Mouse (Mus musculus): ENCODE data around the gene Vwc2l. TPM values are rescaled to one million over a fixed set of nuclear protein-coding genes. Genes with fewer than 3 reads are reported as not detected.

The Vwc2l gene
- not detected for total RNA-seq (2021)
- long read RNA-seq, experiment 1, result 0 reads
- long read RNA-seq, experiment 2, result 0 reads

GRCm38 (mm10) chr1:70725655-70726066 lies at the start of gene Vwc2l:
Vwc2l (plus strand) TSS chr1:70725715.
- no peak for DNase-seq

DNA sequence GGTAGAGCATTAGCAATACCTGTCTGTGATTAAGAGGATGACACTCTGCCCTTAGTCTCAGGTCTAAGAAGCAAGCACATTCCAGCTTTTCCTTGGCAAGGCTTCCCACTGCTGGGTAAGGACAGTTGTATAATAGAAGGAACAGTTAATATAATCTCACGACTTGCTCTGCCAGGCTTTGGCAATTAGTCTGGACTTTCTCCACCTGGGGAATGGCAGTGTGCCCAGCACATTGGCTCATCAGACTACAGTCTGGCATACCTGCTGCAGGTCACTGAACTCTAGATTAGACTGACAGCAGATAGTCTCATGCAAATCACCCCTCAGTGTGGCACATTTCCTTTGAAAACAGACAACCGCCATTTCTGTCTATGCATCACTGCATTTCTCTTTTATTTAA lies 33.0 kb upstream of the Vwc2l start:
- DNase-seq, result no peak

DNA sequence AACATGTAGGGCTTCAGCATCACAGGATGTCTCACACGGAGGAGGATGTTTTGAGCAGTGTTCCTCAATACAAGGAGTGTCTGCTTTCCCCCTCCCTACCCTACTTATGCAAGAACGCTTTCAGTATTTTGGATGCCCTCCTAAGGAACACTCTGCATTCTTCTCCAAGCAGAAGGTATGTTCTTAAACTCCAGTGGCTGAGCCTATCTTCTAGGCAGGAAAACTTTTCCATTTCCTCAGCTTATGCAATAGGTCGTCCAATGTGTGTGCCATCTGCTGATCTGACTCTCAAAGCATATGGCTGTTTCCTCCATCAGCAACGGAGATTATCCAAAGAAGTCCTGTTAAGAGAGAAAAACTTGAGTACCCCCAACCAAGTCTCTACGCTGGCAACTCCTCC lies 25.2 kb upstream of the Vwc2l start:
- DNase-seq, result no peak

DNA sequence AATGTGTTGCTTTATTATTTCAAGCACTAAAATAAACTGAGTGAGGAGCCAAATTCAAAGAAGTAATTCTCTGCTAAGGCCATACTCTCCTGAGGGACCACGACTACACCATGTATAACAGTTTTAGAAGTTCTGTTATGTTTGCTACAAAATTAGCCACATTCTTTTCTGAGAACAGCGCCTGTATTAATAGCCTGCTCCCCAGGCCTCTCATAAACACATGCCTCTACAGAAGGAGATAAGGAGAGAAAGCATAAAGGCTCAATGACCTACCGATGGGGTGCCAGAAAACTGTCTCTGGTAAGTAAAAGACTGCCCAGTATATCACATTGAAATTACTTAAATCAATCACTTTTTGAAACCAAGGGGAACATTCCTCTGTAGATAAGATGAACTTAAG lies 21.6 kb upstream of the Vwc2l start:
- no peak for DNase-seq

GRCm38 (mm10) chr1:70705821-70706220 lies 19.7 kb upstream of the Vwc2l start:
- DNase-seq, result no peak

DNA sequence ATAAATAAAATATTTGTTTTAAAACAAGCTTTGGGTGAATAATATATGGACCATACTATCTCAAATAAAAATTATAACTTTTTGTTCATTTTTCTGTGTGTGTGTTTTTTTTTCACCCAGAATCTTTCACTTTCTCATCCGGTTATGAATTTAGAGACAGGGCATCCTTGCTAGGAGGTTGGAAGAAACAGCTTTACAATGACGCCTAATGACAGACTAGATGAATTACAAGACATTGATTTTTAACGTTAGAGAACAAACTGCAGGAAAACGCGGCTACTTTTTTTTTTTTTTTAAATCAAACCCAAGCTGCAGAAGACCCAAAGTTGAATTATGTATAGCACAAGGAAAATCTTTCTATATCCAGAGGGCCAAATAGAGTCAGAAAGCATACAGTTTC lies 470 bp upstream of the Vwc2l start:
- DNase-seq, result no peak

- DNase-seq, result no peak
These were observed 61.6 kb downstream of the Vwc2l start for GRCm38 (mm10) chr1:70787146-70787545.

DNA sequence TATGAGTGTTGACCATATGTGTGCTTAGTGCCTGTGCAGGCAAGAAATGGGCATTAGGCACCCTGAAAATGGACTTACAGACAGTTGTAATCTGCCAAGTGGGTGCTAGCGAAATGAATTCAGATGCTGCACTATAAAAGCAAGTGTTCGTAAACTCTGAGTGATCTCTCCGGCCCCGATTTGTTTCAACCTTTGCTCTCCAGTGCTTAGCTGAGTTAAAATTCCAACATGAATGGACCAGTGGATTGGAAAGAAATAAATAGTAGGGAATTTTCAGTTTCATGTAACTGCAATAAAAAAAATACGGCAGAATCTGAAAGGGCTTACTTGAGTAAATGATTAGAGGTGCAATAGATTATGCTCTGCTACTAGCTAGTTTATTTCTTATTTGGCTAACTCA lies 66.1 kb downstream of the Vwc2l start:
- no peak for DNase-seq

DNA sequence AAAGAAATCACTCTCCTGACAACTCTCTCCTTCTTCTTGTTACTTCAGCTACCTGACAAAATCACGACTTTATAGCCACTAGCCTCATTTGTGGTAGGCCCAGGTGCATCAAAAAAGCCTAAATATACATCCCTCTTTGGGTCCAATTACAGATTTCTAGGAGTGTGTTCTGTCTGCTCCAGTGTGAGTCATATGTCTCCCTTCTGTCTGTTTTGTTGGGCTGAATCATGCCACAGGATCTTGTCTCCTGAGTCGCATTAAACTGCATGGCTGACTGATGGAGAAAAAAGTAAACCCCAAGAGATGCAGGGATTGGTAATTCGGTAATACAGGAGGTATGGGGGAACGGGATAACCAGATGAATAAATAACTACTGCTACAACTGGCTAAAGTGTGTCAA lies 69.6 kb downstream of the Vwc2l start:
- DNase-seq, result no peak

- DNase-seq, result no peak
These were observed 77.9 kb downstream of the Vwc2l start for GRCm38 (mm10) chr1:70803401-70803800.

DNA sequence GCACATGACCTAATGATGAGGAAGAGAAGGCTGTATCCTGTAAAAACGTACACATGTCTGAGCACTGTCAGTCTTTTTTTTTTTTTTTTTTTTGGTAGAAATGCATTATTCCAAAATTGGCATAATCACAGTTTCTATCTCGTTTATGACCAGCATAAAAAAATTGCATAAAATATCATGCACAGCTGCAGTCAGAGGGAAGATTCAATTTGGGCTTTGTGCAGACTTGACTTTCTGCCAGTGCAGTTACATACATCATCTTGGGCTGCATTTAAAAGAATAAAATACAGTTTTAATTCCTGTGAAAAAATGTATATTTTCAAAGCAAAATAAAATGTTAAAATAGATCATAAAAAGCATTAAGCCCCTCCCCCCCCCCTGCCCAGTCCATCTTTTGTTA lies 97.6 kb downstream of the Vwc2l start:
- DNase-seq, result no peak

DNA sequence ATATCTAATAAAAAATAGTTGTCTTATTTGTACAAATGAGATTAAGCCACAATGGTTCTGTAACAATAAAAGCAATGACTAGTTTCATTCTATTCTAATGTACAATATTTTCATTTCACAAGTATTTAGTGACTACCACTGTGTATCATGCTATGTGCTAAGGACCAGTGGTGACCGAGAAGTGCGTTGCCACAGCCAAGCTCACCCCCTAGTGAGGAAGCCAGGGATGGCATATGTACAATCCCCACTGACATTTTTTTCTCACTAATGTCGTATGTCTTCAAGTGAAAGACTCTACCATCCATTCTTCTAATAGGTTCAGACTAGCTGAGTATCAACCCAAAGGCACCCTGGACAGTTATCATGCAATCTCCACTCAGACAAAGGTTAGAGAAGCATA lies 107.7 kb downstream of the Vwc2l start:
- no peak for DNase-seq

- DNase-seq, result no peak
These were observed 116.7 kb downstream of the Vwc2l start for GRCm38 (mm10) chr1:70842222-70842621.

DNA sequence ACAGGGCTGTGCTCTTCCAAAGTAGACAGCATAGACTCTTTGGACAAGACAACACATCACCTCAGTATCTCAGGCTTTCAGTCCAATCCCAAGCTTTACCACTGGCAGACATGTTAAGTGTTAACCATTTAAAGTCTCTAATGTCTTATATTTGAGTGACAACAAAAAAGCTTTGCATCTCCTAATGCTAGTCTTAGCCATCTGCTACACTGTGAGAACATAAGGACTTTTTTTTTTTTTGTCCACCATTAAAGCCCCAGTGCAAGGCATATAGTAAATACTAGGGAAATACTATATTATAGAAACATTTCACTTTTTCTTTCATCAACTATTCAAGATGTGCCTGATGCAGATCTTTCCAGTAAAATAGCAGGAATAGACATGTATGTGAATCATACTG lies 119.8 kb downstream of the Vwc2l start:
- no peak for DNase-seq

GRCm38 (mm10) chr1:70851633-70852390 lies 126.3 kb downstream of the Vwc2l start:
- no peak for DNase-seq

- no peak for DNase-seq
These were observed 127.9 kb downstream of the Vwc2l start for GRCm38 (mm10) chr1:70853446-70853845.

DNA sequence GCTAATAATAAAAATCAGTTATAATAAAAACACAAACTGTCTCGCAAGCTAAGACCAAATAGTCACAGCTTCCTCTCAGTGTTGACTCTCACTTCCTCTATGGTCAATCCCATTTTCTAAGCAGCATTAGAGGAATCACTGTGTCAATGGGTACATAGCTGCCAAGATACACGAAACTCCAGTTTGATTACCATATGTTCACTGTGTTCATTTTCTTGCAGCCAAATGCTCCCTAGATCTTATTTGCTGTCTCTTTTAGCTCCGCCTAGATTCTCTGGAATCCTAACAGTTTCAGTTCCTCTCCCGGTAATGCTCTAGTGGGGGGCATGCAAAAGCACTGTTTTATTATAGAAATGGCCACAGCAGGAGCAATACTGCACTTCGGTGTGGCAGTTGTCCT lies 130.4 kb downstream of the Vwc2l start:
- DNase-seq, result no peak

- DNase-seq, result no peak
These were observed 136.2 kb downstream of the Vwc2l start for GRCm38 (mm10) chr1:70861672-70862071.

- no peak for DNase-seq
These were observed 140.6 kb downstream of the Vwc2l start for GRCm38 (mm10) chr1:70866137-70866536.

- DNase-seq, result no peak
These were observed 155.0 kb downstream of the Vwc2l start for GRCm38 (mm10) chr1:70880496-70880895.

GRCm38 (mm10) chr1:70881269-70881668 lies 155.8 kb downstream of the Vwc2l start:
- DNase-seq, result no peak

DNA sequence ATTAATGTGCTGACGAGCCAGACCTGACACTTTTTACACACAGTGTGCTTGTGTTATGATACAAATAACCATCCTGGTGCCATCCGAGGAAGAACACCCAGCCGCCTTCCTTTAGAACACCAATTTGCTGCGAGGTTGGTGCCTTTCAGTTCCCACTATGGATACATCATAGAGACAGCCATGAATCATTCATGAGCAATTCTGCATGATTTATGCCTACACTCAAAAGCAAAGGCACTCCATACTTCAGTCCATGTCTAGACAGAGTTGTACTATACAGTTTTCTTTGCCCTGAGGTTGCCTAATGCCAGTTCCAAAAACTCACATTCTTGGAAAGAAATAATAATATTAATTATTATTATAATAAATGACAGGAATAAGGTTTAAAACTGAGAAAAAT lies 158.6 kb downstream of the Vwc2l start:
- no peak for DNase-seq

- no peak for DNase-seq
These were observed 176.8 kb downstream of the Vwc2l start for GRCm38 (mm10) chr1:70902311-70902710.

DNA sequence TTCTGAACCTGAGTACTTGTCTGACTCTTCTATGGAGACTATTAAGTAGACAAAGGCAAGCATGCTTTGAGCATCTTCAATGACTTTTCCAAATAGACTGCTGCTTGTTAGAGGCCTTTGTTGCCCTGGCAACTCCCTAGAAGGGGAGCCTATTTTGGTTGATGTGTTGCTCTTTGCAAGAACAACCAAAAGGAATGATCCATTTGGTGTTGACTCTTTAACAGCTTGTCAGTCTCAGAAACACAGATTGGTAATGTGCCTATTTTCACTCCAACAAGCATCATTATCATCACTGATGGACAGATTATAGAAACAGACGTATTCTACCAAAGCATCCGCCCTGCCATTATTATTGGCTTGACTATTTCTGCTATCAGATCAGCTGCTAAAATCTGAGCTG lies 181.9 kb downstream of the Vwc2l start:
- no peak for DNase-seq

DNA sequence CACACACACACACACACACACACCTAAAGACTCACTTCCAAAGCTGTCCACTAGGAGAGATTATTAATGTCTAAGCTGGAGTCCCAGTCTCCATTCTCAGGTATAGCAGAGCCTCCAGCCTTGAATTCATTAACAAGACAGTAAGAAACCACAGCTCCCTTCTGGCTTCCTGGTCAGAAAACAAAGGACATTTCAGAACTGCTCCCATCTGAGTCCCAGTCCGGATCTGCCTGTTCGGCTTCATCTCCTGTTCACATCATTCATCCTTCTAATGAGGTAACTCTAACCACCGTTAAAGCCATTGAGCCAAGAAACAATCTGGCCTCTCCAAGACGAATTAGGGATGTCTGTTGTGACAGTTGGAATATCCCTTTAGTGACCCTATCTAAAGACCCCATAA lies 185.7 kb downstream of the Vwc2l start:
- no peak for DNase-seq

Data from gastrocnemius, postnatal 25 days (tissue).